Mouse (Mus musculus) right cerebral cortex, postnatal 36 days (tissue): Measurements from ENCODE around the gene Wdr81.

Source experiments
- DNase-seq, 2 experiments: peaks; one replicate each; pipeline ENCODE4 v3.0.0; 2022; ENCODE audit warnings: low spot score in 2 of 2, mixed read lengths in 1 of 2

Wdr81 gene

GRCm38 (mm10) chr11:75438194-75438593 lies 16.3 kb downstream of the Wdr81 start:
- DNase-seq, result no peak

DNA sequence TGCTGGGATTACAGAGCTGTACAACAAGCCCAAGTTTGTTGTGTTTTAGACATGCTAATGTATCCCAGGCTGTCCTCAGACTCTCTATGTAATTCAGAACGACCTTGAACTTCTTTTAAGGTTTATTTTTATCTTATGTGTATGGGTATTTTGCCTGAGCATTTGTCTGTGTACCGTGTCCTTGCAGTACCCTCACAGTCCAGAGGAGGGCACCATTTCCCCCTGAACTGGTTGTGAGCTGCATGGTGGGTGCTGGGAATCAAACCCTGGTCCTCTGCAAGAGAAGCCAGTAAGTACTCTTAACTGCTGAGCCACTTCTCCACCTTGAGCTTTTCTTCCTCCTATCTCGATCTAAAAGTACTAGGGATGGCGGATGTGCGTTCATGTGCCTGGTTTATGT lies 20.4 kb downstream of the Wdr81 start:
- no peak for DNase-seq

GRCm38 (mm10) chr11:75431307-75431706 lies 23.2 kb downstream of the Wdr81 start:
- DNase-seq, result peak; percentile 66

DNA sequence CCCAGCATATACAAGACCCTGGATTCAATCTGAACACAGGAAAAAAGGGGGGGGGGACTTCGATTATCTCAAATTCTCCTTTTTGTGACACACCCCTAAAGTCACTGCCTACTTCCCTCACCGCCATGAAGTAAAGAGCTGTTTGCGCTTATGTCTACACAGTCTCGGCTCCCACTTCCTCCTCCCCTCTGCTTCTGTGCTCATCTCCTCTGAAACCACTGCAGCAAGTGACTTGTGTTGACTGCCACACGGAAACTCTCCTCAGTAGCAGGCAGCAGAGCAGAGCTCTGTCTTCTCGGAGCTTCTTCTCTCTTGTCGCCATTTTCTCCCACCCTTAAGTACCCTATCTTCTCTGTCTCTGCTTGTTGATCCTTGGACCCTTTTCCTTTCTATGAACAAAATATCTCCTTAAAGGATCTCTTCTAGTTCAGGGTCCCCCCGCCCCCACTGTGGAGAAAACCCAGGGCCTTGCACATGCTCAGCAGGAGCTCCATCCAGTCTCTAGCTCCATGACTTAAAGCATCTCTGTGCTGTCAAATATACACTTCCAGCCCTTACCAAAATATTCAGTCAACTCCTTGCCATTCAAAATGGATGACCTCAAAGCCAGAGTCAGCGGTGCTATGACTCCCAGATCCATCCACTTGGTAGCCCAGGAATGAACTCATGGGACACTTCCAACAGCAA lies 25.4 kb downstream of the Wdr81 start:
- no peak for DNase-seq

- DNase-seq, result no peak
These were observed 30.1 kb downstream of the Wdr81 start for GRCm38 (mm10) chr11:75424459-75424858.

- DNase-seq, result no peak
These were observed 30.5 kb downstream of the Wdr81 start for GRCm38 (mm10) chr11:75424033-75424432.

DNA sequence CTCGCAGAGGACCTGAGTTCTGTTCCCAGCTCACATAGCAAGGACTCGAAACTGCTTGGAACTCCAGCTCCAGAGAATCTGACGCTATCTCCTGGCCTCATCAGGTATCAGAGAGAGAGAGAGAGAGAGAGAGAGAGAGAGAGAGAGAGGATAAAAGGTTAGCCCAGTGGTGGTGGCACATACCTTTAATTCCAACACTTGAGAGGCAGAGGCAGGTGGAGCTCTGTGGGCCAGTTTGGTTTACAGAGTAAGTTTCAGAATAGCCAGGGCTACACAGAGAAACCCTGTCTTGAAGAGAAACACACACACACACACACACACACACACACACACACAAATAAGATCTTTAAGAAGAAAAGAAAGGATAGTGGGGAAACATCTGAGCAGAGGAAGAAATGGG lies 31.4 kb downstream of the Wdr81 start:
- DNase-seq, result no peak

GRCm38 (mm10) chr11:75422013-75422792 lies 32.3 kb downstream of the Wdr81 start, which contains the start of gene Serpinf1:
Gene Serpinf1, minus strand, starts transcription at chr11:75422701.
- DNase-seq, result no peak

GRCm38 (mm10) chr11:75421375-75422012 lies 33.0 kb downstream of the Wdr81 start:
- no peak for DNase-seq

GRCm38 (mm10) chr11:75420810-75421374 lies 33.6 kb downstream of the Wdr81 start:
- DNase-seq, result no peak

DNA sequence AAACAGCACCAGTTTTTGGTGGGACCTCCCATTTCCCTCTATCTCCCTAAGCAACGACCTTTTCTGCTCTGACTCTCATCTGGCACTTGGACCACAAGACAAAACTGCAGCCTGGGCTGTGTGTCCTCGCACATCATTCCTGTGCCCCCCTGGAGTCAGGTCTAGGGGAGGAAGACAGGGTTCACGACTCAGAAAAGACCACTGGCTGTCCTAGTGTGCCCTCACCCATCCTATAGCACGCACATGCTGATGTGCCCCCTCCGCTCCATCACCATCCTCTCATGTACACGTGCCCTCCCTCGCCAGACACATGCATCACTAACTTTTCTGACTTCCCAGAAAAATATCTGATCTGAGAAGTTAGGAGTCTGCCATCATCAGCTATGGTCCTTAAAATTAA lies 34.5 kb downstream of the Wdr81 start:
- no peak for DNase-seq

DNA sequence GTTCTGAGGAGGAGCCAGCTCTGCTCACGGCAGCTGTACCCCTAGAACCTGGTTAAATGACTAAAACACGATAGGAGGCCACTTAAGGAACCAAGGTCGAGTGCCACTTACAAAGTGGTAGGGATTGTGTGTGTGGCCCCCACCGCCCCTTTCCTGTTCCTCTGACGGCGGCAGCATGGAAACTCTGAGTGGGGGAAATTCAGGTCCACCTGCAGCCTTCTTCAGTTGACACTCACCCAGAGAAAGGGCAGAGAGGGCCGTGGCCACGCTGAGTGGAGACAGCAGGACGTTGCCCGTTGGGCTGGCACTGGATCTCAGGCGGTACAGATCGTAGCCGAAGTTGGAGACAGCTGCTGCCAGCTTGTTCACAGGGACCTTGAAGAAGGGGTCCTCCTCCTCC lies 38.5 kb downstream of the Wdr81 start:
- no peak for DNase-seq

DNA sequence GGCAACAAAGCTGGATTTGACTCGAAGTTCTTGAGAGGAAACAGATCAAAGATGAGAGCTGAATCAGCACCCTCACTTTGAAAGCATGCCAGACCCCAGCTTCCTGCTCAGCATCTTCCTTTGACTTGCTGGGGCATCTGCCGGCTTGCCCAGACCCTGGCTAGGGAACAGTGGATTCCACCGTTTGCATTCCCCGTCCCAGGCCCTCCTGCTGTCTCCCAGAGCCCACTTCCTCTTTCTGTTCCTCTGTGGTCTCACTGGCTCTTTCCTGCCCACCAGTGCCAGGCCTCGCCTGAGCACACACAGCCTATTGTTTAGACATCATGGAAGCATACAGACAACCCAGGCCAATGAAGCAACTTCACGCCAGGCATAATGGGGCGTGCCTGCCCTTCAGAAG lies 39.4 kb downstream of the Wdr81 start:
- no peak for DNase-seq

DNA sequence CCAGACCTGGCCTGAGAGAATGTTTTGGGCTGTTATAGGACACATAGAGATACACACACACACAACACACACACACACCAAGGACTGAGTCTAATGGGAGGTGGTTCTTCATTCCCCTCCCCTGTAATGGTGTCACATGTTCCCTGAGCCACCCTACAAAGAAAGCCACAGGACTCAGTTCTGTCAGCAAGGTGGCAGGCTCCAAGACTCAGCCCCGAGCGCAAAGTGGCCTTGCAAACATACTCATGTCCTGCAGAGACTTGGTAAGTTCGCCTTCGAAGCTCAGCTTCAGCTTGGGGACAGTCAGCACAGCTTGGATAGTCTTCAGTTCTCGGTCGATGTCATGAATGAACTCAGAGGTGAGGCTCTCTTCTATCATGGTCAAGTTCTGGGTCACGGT lies 43.9 kb downstream of the Wdr81 start:
- DNase-seq, result no peak

GRCm38 (mm10) chr11:75409679-75410575 lies 44.6 kb downstream of the Wdr81 start:
- DNase-seq, result no peak

DNA sequence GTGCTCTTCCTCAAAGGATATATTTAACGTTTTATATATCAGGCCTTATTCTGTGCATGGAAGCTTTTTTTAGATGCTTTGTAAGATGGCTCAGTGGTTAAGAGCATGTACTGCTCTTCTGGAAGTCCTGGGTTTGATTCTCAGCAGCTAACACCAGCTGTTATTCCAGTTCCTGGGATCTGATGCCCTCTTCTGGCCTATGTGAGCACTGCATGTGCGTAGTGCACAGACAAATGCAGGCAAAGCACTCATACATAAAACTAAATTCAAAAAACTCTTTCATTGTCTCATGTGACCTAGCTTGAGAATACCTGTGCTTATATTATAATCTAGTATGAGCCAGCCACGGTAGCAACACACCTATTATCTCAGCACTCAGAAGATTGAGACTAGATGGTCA lies 47.7 kb downstream of the Wdr81 start:
- no peak for DNase-seq

GRCm38 (mm10) chr11:75406104-75406503 lies 48.4 kb downstream of the Wdr81 start:
- DNase-seq, result no peak

- DNase-seq, result no peak
These were observed 49.7 kb downstream of the Wdr81 start for GRCm38 (mm10) chr11:75404801-75405200.

DNA sequence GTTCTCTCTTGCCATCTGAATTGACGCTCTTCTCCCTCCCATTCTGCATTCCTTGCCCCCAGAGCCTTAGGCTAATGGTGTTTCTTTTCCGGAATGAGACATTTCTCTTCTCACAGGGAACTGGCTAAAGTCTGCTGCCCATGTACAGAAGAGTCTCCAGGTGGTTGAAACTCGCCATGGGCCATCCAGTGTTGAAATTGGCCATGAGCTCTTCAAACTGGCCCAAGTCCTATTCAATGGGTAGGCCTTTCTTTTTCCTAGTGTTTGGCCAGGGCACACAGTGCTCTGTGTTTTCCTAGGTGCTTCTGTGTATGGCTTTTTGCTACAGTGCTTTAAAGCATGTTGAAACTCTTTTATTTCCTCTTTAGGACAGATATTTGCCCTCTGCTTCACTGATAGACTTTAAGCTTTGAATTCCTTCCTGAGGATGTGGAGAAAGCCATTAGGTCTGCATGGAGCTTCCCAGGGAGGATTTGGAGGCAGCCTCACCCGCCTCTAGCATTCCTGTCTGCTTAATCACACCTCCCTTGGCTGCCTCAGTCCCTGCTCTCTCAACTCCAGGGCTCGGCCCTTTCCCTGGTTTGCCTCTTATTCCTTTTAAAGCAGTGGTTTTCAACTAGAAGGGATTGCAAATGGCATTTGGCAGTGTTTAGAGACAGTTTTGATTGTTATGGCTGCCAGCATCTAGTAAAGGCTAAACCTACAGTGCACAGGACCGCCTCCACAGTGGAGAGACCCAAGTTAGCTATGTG lies 51.0 kb downstream of the Wdr81 start:
- no peak for DNase-seq

- DNase-seq, result peak in 1 of 2 experiments; percentile 12
These were observed 52.2 kb downstream of the Wdr81 start for GRCm38 (mm10) chr11:75402271-75402690.

DNA sequence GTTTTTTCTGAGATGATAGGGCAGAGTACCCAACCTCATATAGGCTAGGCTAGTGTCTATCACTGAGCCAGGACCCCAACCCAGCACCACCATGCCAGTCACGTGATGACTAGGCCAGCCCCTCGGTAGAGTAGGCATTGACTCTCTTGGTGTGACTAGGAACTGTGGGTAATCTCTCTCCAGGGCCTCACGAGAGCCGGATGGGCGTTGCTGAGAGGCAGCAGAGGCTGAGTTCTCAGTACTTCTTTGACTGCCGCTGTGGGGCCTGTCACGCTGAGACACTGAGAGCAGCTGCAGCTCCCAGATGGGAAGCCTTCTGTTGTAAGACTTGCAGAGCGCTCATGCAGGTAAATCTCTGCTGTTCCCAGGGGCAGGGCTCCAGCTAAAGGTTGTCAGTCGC lies 54.4 kb downstream of the Wdr81 start:
- no peak for DNase-seq
